Mouse (Mus musculus) lung, embryonic 15.5 days (tissue): ENCODE data around the gene Tlr3. TPM values are rescaled to one million over a fixed set of nuclear protein-coding genes. Genes with fewer than 3 reads are reported as not detected.

Experiments used
- polyA plus RNA-seq: library from polyadenylated mRNA; unstranded; fragments of >200 nt; fragmentation: Nextera tagmentation; extraction: Ambion mirVana; gene quantifications from 2 replicates; pipeline ENCODE4 v1.2.1, GENCODE M21; 2015

Gene Tlr3
- polyA plus RNA-seq, 1 experiment from 2014 or later: 2.3 TPM

Other genes starting within 250 kb of the Tlr3 start
- 0.33 TPM in 1 of 2 replicates, not detected in the other for gene F11, start 149.0 kb downstream of the Tlr3 start, polyA plus RNA-seq
- gene Klkb1, start 116.2 kb downstream of the Tlr3 start, polyA plus RNA-seq: not detected in 2 replicates
- 0.21 TPM in 1 of 2 replicates, not detected in the other for gene Gm45753, start 102.6 kb downstream of the Tlr3 start, polyA plus RNA-seq
- gene Cyp4v3, start 77.9 kb downstream of the Tlr3 start, polyA plus RNA-seq: 1.0 and 1.3 TPM in 2 replicates
- 11.4 and 13.8 TPM in 2 replicates for gene Fam149a, start 28.8 kb downstream of the Tlr3 start, polyA plus RNA-seq
- 20.3 and 24.8 TPM in 2 replicates for gene Sorbs2, start 96.7 kb upstream of the Tlr3 start, polyA plus RNA-seq